Mouse (Mus musculus) intestine, embryonic 16.5 days (tissue): ENCODE data around the gene Cep164. TPM values are rescaled to one million over a fixed set of nuclear protein-coding genes. Genes with fewer than 3 reads are reported as not detected.

ENCODE experiments used
- ATAC-seq: fragments of 200-750 bp; cut with Nextera tagmentation; 2 replicates; pipeline ENCODE4 v1.8.0; 2017; ENCODE audit warnings: moderate TSS enrichment, moderate library complexity
- H3K27ac ChIP-seq: fragments of 300-500 bp; sonication (generic); 2 replicates; pipeline ENCODE4 v1.5.1; 2014; ENCODE audit warnings: mild to moderate bottlenecking, low read length
- H3K27me3 ChIP-seq: fragments of 300-500 bp; sonication (generic); replicated peaks from 2 replicates; pipeline ENCODE4 v1.6.1; 2014; ENCODE audit warnings: low read length, control low read depth, mixed read lengths; ENCODE audit not compliant: control insufficient read depth, insufficient read depth
- H3K36me3 ChIP-seq: fragments of 300-500 bp; sonication (generic); 2 replicates; pipeline ENCODE4 v1.6.1; 2014; ENCODE audit warnings: low read length, control low read depth; ENCODE audit not compliant: control insufficient read depth, insufficient read depth
- H3K4me1 ChIP-seq: fragments of 300-500 bp; sonication (generic); 2 replicates; pipeline ENCODE4 v1.6.1; 2014; ENCODE audit warnings: low read length, control low read depth, mixed read lengths; ENCODE audit not compliant: control insufficient read depth, insufficient read depth
- H3K4me2 ChIP-seq: fragments of 300-500 bp; sonication (generic); 2 replicates; pipeline ENCODE4 v1.6.1; 2014; ENCODE audit warnings: low read depth, low read length, control low read depth
- H3K4me3 ChIP-seq: fragments of 300-500 bp; sonication (generic); 2 replicates; pipeline ENCODE4 v1.5.1; 2014; ENCODE audit warnings: mild to moderate bottlenecking, low read length
- H3K9ac ChIP-seq: fragments of 300-500 bp; sonication (generic); 2 replicates; pipeline ENCODE4 v1.6.1; 2014; ENCODE audit warnings: low read depth, low read length
- H3K9me3 ChIP-seq: fragments of 300-500 bp; sonication (generic); 2 replicates; pipeline ENCODE4 v1.6.1; 2016; ENCODE audit warnings: low read length, control low read depth; ENCODE audit not compliant: control insufficient read depth
- WGBS: fragments of 180-500 bp; shearing (Covaris S2); extraction: QIAGEN DNeasy Blood & Tissue Kit; methylation state at CpG from one replicate; pipeline ENCODE4 v1.1.7; 2014; 5-methylcytosine and 5-hydroxymethylcytosine counted together
- polyA plus RNA-seq: library from polyadenylated mRNA; unstranded; fragments of >200 nt; fragmentation: Nextera tagmentation; extraction: Ambion mirVana; gene quantifications from 2 replicates; pipeline ENCODE4 v1.2.1, GENCODE M21; 2015

The Cep164 gene
- polyA plus RNA-seq: 20.6 and 21.6 TPM in 2 replicates

DNA sequence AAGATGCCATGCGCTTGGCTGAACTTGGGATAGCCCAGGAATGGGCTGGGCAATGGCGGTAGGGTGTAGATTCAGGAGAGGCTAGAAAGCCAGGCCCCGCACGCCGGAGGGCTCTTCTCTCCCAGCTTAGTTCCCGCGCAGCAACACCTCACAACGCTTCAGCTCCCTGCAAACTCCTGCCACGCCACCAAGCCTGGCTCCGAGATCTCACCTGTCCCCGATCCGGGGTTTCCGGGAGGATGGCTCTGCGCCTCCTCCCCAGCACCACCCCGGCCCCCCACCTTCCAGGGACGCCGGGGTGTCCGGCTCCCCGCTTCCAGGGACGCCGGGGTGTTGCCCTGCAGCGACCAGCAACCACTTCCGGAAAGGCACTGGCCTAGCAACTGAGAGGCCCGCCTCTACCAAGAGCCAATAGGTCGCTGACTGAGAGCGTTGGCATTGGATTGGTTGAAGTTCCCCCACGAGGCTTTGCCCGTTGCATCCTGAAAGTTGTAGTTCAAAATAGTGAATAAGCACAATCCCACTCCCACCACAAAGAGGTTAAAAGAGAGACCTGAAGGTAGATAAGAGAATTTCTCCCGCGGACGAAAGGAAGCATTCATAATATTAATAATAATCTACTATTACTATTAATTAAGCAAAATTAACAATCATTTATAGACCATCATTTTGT, at the start of gene Cep164:
Gene Cep164 (minus strand): TSS at position 401 of the 673 bp plus-strand sequence.
- Histone ChIP-seq H3K9ac (peak within 1 kb of the TSS; percentile 71), H3K27me3 (no peaks in the 10 kb centered on the region), H3K27ac (peak within 1 kb of the TSS; percentile 84), H3K36me3 (no peaks in the 10 kb centered on the region), H3K4me2 (peak within 1 kb of the TSS; percentile 80), H3K4me3 (peak within 1 kb of the TSS; percentile 71), H3K9me3 (no peaks in the 10 kb centered on the region), H3K4me1 (peaks cover 5% of the 10 kb centered on the region; the same call in 1 of the 2 replicates)
- ATAC-seq: peak; percentile 98
- WGBS: under 1% methylated on average over 31 of the region's 31 CpGs

DNA sequence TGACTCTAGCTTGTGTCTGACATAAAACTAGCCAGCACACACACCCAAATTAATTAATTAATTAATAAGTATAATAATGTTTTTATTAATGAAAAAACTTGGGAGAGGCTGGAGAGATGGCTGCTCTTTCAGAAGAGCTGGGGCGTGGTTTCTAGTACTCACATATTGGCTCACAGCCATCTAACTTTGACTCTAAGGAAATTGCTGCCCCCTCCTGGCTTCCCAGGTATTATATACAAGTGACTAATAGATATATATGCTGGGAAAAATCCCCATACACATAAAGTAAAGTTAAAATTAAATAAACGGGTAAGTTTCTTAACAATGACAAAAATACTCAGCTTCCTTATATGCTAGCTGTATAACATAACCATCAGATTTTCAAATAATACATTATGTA, 49.4 kb upstream of the Cep164 start:
- H3K27ac ChIP-seq: no peak overlapping the region
- no peak for ATAC-seq
- H3K4me3 ChIP-seq: no peak overlapping the region
- H3K9me3 ChIP-seq: no peaks in the 10 kb centered on the region
- 73% methylated on average over 2 of the region's 2 CpGs for WGBS
- H3K36me3 ChIP-seq: 0 out of 2 replicates have a peak, but pooled peaks cover 4% of the 10 kb centered on the region
- no peak overlapping the region for H3K4me2 ChIP-seq
- H3K27me3 ChIP-seq: no peaks in the 10 kb centered on the region
- no peaks in the 10 kb centered on the region for H3K4me1 ChIP-seq
- H3K9ac ChIP-seq: no peak overlapping the region

GRCm38 (mm10) chr9:45870265-45870664, 41.8 kb upstream of the Cep164 start:
- no peak overlapping the region for H3K4me3 ChIP-seq
- H3K4me2 ChIP-seq: no peak overlapping the region
- H3K4me1 ChIP-seq: no peaks in the 10 kb centered on the region
- peaks cover 11% of the 10 kb centered on the region for H3K36me3 ChIP-seq
- H3K9me3 ChIP-seq: no peaks in the 10 kb centered on the region
- no peak overlapping the region for H3K27ac ChIP-seq
- 68% methylated on average over 3 of the region's 3 CpGs for WGBS
- peak; percentile 77 for ATAC-seq
- H3K27me3 ChIP-seq: no peaks in the 10 kb centered on the region
- no peak overlapping the region for H3K9ac ChIP-seq

GRCm38 (mm10) chr9:45869181-45869580, 40.7 kb upstream of the Cep164 start:
- H3K27ac ChIP-seq: peak overlapping the region; percentile 38; the same call in 1 of the 2 replicates
- no peaks in the 10 kb centered on the region for H3K4me1 ChIP-seq
- no peaks in the 10 kb centered on the region for H3K9me3 ChIP-seq
- no peaks in the 10 kb centered on the region for H3K27me3 ChIP-seq
- no peak overlapping the region for H3K9ac ChIP-seq
- no peak overlapping the region for H3K4me2 ChIP-seq
- peak; percentile 84 for ATAC-seq
- no peak overlapping the region for H3K4me3 ChIP-seq
- 82% methylated on average over 3 of the region's 3 CpGs for WGBS
- H3K36me3 ChIP-seq: peaks cover 13% of the 10 kb centered on the region

DNA sequence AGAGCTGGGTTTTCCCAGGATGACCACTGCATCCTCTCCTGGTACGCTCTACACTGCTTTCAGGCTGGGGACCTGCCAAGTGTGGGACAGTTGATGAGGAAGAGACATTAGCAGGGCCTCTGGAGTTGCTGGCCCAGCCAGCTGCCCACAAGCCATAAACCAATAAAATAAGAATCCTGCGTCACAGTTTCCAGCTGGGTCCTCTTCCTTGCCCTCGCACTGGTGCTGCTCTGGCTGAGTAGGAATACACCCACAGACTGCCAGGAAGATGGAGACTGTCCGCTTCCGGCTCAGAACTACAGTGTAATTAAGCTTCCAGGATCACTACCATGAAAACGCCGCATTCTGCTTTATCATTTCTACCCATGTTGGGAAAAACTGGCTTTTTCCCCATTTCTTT, 33.3 kb upstream of the Cep164 start:
- peaks cover 27% of the 10 kb centered on the region for H3K36me3 ChIP-seq
- H3K9me3 ChIP-seq: no peaks in the 10 kb centered on the region
- peak; percentile 55 for ATAC-seq
- no peak overlapping the region for H3K27ac ChIP-seq
- H3K27me3 ChIP-seq: no peaks in the 10 kb centered on the region
- H3K4me2 ChIP-seq: no peak overlapping the region
- no peaks in the 10 kb centered on the region for H3K4me1 ChIP-seq
- no peak overlapping the region for H3K9ac ChIP-seq
- no peak overlapping the region for H3K4me3 ChIP-seq
- WGBS: 70% methylated on average over 7 of the region's 7 CpGs

- H3K27me3 ChIP-seq: no peaks in the 10 kb centered on the region
- H3K9ac ChIP-seq: no peak overlapping the region
- no peaks in the 10 kb centered on the region; the same call in 1 of the 2 replicates for H3K4me1 ChIP-seq
- H3K36me3 ChIP-seq: peaks cover 17% of the 10 kb centered on the region
- no peaks in the 10 kb centered on the region for H3K9me3 ChIP-seq
- H3K27ac ChIP-seq: no peak overlapping the region
- ATAC-seq: no peak
- no peak overlapping the region for H3K4me3 ChIP-seq
- H3K4me2 ChIP-seq: no peak overlapping the region
- WGBS: 96% methylated on average over 10 of the region's 10 CpGs
Measured at GRCm38 (mm10) chr9:45859364-45859763, 30.9 kb upstream of the Cep164 start.

DNA sequence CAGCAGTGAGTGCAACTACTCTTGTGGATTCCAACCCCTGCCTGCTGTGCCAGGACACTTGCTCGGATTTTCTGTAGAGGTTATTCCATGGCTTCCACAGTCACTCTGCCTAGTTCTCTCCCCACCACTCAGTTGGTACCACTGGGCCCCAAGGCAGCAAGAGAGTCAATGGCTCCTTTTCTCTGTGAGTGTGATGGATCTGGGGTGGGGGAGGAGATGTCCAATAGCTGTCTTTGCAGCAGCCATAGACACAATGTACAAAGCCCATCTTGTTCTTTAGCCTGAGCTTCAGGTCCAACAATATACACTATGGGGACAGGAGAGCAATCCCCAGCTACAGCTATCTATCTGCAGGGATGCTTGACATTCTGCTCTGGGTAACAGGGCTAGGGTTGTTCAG, 25.6 kb upstream of the Cep164 start:
- H3K9ac ChIP-seq: no peak overlapping the region
- H3K4me2 ChIP-seq: no peak overlapping the region
- no peak for ATAC-seq
- peaks cover 23% of the 10 kb centered on the region for H3K4me1 ChIP-seq
- H3K27ac ChIP-seq: no peak overlapping the region
- peaks cover 5% of the 10 kb centered on the region; the same call in 1 of the 2 replicates for H3K36me3 ChIP-seq
- no peak overlapping the region for H3K4me3 ChIP-seq
- H3K9me3 ChIP-seq: no peaks in the 10 kb centered on the region
- 88% methylated on average over 1 of the region's 1 CpGs for WGBS
- no peaks in the 10 kb centered on the region for H3K27me3 ChIP-seq

GRCm38 (mm10) chr9:45853695-45854094, 25.2 kb upstream of the Cep164 start:
- Histone ChIP-seq H3K9me3 (no peaks in the 10 kb centered on the region), H3K4me2 (no peak overlapping the region), H3K36me3 (peaks cover 4% of the 10 kb centered on the region; the same call in 1 of the 2 replicates), H3K27ac (no peak overlapping the region), H3K4me1 (peaks cover 23% of the 10 kb centered on the region), H3K27me3 (no peaks in the 10 kb centered on the region), H3K9ac (no peak overlapping the region), H3K4me3 (no peak overlapping the region)
- no peak for ATAC-seq
- 95% methylated on average over 2 of the region's 2 CpGs for WGBS

DNA sequence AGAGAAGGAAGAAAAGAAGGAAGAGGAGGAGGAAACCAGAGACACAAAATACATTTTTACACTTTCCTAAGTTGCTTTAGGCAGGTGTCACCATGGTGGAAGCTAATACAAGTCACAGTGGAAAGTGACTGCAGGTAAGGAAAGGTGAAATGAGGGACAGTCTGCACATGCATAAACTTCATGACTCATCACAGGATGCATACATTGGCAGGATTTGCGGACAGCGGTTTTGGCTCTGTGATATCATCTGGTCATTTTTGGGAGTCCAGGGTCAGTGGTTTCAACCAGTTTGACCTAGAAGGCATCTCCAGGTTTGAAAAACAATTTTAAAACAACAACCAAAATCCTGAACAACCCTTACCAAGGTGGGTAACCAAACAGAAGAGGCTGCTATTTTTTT, 23.3 kb upstream of the Cep164 start:
- Histone ChIP-seq H3K9me3 (no peaks in the 10 kb centered on the region), H3K4me3 (no peak overlapping the region), H3K4me1 (peaks cover 28% of the 10 kb centered on the region), H3K36me3 (no peaks in the 10 kb centered on the region), H3K9ac (no peak overlapping the region), H3K4me2 (no peak overlapping the region), H3K27me3 (no peaks in the 10 kb centered on the region), H3K27ac (no peak overlapping the region)
- no peak for ATAC-seq
- 90% methylated on average over 2 of the region's 2 CpGs for WGBS
